Mouse (Mus musculus) cerebellum, adult 11 months (tissue): ENCODE measurements around the gene Itga6.

Experiments
- DNase-seq: peaks from one replicate; pipeline ENCODE4 v3.0.0; 2022

Itga6 gene

DNA sequence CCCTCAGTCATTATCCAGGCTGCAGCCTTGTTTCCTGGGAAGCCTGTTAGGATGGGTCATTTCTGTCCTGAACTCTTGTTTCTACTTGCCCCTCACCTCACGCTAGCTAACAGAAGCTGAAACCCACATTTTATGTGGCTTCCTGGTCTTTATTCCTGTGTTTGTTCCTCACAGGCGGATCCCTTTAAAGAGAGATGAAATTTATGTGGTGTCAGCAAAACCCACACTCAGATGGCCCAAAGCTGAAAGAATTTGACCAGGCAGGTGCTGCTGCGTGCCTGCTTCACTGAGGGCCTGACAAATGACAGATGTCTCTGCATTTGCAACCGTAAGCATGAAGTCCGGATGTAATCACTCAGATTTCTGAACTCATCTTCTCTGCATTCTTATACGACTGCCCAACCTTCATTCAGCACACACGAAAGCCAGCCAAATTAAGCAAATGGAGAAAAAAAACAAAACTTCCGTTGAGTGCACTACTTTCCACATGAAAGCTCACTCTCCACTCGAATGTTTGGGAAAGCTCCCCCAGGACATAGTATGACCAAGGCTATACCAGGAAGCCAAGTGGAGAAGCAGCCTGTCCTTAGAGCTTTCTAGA lies 10.5 kb upstream of the Itga6 start:
- DNase-seq, result no peak

DNA sequence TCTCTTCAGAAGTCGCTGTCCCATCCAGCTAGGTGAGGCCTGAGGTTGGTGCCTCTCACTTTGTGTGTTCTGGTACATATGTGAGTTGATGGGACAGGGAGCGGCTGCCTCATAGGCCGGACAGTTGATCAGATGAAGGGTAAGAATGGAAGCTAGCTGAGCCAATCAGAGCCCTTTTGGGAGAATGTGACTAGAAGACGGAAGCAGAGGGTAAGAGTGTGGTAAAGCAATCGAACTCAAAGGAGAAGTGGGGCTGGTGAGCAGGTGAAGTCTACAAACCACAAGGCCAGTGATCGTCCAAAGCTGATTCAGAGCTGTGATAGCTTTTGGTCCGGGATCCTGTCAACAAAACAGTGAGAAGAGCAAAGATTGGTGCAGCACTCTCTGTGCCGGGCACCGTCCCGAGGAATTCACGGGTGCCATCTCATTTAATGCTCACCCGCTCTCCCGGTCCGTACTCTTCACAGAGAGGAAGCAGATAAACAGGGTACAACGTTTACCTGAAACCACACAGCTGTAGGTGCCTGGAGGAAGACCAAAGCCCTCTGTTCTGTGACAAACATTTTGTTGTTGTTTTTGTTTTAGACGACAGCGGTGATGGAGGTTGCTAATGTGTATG lies 9.8 kb upstream of the Itga6 start:
- no peak for DNase-seq

DNA sequence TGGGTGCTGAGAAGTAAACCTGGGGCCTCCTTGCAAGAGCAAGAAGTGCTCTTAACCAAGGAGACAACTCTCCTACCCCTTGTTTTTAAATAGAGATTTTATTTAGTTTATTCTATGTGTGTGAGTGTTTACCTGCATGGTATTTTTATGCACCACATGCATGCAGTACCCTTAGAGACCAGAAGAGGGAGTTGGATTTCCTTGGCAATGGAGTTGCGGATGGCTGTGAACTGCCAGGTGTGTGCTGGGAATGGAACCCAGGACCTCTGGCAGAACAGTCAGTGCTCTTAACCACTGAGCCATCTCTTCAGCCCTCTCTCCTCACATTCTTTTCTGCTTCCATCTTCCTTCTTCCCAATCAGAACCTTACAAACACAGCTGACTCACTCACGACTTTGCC lies 9.2 kb upstream of the Itga6 start:
- no peak for DNase-seq

DNA sequence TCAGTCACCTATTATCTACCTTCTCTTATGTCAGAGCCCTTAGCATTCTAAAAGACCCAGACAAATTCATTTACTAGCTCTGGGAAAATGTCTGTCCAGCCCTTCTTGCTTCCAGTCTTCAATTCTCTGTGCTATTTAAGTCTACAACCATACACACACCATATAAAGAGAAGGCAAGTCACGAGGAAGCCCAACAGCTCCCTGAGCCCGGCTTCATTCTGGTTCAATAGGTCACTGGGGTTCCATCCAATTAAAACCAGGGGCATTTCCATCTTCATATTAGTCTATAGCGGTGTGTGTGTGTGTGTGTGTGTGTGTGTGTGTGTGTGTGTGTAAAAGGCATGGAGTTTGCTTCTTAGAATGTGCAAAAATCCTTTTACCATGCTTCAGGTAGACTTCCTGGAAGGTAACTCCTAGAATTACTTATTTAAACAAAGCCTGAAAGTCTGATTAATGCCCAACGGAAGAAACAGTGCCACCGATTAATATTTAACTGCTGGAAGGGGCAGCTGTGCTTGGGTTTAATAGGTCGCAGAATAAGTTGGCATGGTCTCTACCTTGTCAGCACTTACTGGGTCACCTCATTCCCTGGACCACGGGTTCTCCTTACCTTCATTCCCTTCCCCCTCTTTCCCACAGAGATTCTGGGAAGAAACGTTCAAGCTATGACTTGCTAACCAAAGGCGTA lies 6.1 kb upstream of the Itga6 start:
- DNase-seq, result no peak

DNA sequence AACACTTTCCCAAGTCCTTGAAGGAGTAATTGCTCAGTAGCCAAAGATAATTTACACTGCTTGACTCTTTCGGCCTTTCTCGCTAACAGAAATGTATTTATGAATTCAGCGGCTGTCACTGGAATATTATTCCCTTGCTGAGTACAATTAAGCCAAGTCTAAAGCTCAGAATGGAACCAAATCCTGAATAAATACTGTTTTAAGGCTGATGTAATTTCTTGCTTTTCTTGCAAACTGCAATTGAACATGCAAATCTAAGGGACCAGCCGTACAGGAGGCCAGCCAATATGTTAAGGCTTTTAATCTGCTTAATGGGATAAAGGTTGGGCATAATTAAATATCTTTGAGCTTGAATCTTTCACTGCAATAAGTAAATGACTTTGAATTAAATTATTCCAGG lies 2.9 kb upstream of the Itga6 start:
- no peak for DNase-seq

DNA sequence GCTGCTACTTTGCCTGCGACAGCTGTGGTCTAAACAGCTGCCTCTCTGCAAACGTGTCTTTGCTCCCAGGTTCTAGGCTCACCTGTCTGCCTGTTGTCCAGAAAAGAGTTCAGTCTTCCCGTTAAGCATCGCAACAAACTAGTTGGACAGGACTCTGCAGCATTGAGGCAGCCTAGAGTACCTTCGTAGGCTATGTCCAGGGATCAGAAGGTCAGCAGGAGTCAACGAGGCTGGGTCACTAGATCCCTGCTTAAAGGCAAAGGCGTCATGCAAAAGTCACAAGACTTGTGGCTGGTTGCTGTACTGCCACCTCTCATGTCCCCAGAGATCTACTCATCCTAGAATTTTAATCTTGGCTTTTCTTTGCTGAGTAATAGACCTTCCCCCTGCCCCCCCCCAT lies 2.0 kb upstream of the Itga6 start:
- DNase-seq, result no peak

DNA sequence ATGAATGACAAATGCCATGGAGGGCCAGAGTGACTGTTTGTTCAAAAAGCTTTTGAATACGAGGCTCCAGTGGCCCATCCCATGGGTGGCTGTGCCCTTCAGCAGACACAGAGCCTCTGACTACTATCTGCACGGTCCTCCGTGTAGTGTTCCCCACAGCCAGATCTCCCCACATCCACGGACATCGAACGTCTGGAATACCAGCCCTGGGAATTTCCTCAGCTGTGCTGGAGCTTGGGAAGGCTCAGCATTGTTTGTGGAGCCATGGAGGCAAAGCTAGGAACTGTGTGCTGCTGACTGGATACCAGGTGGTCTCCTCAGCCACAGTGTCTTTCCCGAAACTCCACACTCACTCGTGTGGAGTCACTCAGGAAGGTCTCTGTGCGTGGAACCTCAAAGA lies 1.1 kb upstream of the Itga6 start:
- DNase-seq, result no peak

DNA sequence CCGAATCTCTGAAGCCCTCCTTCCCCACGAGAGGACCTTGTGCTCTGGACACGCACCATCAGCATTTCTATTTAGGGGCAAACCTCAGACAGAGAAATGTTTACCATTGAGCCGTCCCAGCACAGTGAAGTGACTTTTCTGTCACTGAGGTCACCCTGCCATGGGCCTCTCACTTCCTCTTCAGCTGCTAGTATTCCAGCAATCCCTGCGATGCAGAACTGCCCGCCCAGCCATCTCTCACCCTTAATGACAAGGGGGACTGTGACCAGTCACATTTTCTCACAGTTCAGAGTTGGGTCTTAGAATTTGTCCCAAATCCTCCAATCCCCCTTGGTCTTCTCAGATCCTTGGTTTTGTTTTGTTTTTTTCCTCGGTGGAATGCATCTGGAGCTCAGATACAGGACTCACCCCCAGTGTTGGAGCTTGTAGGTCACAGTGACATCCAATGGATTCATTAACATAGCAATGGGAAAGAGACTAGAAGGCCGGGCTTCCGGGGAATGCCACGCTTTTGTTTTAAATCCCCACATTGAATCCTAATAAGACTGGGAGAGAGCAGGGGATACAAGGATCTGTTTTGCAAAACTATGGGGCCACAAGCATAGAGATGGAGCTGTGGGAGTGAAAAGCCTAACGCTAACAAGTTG lies 432 bp upstream of the Itga6 start:
- no peak for DNase-seq

DNA sequence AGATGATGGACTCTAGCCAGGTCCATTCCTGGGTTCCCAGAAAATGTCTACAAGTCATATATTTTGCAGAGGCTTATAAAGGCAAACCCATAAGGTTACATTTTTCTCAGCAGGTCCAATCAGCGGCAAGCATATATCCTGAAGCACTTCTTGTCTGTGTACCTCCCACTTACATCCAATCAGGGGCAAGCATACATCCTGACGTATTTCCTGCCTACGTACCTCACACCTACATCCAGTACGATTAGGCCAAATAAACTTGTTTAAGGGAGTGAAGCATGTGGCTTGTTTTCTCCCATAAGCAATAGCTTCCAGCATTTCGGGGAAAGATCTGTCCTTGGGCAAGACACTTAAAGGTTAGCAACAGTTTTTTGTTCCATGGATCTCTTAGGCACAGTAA lies 3.0 kb downstream of the Itga6 start:
- no peak for DNase-seq

DNA sequence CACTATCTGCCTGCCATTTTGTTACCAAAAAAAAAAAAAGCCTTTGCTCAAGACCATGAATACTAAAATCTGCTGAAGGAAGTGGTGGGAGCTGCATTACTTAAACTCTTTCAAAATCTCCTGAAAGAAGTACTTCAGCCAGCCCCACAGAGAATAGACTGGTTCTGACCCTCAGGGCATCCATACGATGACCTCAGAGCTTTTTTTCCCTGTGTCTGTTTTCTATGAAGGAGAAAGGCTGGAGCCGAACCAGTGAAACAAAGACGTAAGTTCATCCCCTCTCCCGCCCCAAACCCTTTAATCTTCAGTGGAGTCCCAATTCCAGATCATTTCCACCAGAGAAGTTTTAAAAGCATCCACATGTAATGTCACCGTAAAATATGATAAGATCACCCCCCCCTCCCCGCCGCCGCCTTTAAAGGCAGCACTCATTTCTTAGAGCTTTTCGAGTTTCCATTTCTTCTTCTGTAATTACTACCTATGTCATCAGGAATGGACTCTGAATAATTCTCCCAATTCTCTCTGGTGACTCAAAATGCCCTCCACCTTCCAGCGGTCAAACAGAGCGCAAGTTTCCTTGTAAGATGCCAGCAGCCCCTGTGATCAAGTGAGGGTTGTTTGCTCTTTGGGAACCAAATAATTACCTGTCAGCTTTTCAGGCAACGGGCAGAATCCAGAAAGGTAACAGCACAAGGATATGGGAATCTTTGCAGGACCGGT lies 4.1 kb downstream of the Itga6 start:
- no peak for DNase-seq

DNA sequence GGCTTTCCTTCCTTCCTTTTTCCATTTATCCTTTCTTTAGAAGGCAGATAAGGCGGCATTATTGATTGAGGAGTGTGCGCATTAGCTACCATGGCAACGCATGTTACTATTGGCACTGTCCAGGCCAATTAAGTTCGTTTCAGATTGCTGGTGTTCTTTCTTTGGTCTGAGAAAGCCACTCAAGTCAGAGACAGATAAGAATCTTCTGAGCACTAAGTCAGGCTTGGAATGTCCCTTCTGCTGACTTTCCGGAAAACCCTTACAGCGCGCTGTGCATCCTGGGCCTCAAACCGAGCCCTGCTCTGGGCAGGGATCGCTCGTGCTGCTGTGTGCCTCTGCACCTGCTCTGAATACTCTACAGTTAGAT lies 4.7 kb downstream of the Itga6 start:
- no peak for DNase-seq

DNA sequence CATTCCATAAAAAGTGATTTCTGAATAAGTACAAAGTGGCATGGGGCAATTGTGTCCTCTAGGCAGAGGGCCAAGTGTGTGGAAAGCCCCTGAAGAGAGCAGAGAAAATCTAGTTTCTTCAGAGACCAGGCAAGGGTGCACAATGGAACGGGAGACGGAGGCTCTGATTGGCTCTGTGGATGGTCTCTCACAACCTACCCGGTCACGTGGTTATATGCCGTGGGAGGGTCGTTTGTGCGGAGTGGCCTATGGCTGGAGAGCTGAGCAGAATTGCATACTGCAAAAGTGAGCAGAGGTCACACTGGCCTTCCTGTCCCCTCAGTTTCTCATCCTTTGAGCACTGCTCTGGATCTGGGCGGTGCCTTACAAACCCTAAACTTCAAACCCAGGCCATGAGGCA lies 5.9 kb downstream of the Itga6 start:
- no peak for DNase-seq

DNA sequence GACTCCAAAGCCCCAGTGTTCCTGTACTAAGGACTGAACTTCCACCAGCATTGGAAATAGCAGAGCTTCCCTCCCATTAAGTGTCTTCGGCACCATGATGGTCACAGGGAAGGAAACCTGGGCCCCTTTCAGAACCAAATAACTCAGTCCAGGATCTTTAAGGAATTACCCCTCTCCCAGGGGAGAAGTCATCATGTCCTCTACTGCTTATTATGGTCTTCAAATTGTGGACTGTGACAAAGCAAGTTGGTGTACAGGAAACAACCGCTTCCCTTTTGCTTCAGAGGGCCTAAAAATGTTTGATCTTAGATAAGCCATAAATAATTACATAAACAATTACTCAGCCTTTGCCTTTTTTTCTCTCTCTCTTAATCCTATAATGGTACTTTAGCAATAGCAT lies 6.4 kb downstream of the Itga6 start:
- DNase-seq, result no peak

DNA sequence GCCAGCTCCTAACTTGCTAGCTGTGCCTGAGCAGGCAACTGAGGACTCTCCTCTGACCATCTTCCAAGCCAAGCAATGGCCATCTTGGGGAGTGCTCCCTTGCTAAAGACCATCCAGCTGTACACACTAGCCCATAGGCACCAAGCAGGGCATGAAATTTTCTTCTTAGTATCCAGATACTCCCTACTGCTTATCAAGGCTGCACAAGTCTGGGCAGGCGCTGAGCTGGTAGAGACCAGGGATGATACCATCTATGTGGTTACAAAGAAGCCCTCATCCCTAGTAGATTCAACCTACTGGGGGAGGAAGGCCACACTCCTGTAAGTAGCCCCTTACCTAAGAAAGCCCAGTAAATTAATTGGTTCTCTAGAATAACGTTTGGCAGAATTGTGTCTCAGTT lies 7.0 kb downstream of the Itga6 start:
- DNase-seq, result no peak

DNA sequence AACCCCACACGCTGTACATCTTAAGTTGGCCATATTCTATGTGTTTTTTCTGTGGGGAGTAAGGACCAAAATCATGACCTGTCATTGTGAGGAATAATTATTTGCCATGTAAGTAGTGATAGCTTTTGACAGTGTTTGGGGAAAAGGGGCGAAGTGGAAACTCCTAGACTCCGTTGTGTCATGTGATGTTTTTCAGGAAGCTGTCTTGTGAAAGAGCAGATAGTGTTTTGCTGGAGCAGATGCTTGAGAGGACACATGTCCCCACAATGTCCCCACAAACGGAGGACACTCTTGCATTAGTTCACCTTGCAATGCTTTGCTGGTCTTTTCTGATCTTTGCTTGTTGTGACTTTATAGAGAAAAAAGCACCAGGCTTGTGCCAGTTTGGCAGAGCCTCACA lies 7.7 kb downstream of the Itga6 start:
- DNase-seq, result no peak

DNA sequence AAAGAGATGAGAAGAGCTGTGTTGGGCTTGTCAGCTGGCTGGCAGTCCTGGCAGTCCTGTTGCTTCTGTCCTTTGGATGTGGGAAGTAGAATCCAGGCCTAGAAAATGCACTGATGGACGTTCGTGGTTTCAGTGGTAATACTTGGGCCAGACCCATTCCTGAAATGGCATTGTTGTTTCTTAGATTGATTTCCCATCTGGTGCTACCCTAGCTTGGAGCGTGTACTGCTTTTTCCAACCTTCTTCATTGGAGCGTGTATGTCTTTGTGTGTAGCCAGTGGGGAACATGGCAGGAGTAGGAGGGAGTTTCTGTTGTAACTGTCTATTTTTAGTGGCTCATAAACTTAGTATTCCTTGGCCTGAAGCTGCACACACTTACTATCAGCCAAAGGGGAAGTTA lies 10.3 kb downstream of the Itga6 start:
- no peak for DNase-seq

DNA sequence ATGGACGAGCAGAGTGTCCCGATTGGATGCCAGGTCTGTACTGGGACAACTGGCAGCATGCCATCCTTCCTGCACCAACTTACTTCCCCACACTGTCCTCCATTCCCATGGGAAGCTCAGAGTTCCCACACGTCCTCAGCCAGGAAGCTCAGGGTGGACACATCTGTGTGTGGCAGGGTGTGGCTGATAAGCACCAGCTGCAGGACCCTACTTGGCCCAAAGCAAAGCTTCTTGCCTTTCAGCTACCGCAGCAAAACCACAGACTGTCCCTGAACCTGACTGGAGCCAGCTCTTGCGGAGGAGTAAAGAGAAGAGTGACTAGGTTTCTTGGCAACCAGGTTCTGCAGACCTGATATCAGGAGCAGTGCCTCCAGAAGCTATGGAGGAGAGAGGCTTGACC lies 11.7 kb downstream of the Itga6 start:
- no peak for DNase-seq

DNA sequence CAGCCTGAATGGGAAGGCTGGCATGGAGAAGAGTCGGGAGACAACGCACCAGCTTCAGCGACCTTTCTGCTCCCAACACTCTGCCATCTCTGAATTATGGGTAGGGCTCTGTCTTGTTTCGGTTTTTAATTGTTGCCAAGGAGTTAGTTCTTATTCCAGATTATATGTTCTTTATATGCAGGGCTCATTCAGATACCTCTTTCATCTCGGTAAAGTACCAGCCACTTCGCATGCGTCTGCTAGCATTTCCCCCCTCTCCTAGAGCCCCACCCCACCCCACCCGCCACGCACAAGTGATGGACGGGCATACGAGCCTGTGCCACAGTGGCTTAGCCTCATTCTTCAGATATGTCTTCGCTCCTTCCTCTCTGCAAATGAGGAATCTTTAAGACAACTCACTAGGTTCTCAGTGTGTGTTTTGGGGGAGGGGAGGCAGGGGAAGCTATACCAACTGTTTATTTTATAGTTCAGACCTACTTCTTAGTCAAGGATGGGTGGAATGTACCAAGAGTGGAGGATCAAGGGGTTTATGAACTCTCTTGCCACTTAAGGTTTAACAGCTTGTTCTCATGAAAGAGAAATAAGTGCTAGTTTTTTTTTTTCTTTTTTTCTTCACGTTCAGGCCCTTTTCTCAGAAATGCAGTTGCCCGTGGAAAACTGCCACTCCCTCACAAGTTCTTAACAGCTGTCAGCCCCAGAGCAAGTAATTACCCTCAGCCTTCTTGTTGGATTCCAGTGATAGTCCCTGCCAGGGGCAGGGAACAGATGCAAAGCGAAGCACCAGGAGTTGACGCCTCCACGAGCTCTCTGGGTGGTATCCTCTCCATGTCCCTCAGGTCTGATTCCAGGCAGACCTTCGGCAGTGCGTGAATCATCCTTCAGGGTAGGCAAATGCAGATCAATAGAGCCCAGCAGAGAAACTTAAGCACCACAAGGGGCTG lies 13.4 kb downstream of the Itga6 start:
- no peak for DNase-seq

DNA sequence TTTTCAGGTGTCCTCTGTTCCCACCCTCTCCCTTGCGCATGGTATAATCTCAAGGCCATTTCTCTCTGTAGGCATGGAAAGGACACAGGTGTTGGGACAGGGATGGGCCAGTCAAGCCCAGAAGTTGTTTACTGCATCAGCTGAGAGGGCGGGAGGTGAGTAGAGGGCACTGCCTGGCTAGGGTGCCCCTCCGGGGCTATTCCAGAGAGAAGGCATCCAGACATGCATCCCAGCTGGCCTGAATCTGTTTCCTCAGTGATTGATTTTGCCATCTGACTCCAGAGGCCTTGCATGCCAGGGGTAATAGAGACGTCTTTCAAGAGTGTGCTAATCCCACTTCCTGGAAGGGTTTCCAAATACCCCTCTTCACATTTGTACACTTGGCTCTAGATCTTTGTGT lies 14.7 kb downstream of the Itga6 start:
- no peak for DNase-seq

DNA sequence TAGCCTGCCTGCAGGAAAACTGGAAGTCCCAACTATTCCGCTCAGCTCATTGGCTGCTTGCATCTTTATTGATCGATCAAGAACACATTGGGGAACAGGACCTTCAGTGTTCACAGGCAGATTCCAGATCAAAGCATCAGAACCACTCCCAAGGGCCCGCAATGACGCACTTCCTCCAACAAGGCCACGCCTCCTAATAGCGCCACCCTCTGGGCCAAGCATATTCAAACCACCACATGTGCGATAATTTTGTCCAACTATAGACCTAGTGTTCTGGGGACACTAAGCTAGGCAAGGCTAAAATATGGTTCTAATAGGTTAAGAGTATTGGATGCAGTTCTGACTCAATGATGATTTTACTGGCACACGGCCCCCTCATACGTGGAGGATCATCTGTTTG lies 15.7 kb downstream of the Itga6 start:
- DNase-seq, result no peak

DNA sequence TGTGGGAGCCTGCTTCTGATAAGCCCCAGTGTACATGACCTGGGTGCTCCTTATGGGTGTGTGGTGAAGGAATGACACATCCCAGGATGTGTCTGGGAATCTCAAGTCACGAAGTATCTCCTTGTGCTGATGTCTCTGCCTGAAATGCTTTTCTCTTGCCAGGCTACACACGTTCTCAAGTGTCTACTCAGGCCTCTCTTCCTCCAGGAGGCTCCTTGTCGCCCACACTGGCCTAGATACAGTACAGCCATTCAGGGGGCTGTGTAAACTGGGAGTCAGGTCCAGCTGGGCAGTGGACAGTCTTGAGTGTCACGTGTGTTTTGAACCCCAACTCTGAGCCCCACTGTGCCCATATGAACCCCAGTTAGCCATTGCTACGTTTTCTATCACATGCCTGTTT lies 19.1 kb downstream of the Itga6 start:
- DNase-seq, result no peak

DNA sequence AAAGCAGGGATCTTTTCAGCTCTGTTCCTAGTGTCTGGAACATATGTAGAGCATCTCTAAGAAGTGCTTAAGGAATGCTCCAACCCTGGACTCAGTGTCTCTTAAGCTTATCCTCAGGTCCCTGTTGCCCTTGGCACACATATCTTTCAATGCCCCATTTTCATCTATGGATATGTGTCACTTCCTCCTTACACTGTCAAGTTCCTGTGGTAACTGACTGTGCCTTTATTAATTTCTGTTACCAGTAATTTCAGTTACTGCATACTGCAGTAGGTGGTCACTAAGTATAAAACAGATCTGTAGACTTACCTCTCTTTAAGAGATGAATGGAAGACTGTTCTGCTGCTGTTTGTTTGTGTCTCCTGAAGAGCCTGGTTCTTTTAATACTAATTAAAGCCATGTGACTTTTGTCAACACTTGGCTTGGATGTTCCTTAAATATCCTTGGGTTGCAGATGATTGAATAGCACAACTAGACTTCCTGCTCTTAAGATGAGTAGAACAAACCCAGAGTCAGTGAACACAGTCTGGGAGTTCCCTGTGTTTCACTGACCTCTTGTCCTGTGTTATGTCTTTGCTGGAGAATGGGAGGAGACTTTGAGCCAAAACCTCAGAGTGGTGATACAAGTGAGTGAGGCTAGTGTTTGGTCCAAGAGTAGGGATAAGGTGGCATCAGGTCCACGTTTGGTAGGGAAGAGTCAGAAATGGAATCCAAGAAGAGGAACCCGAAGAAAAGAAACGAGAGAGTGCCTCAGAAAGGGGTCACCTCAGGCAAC lies 19.7 kb downstream of the Itga6 start:
- DNase-seq, result no peak
